Mouse (Mus musculus): ENCODE measurements at regions not wholly inside any gene's neighbourhood (a gene's known extent, or its start where the extent isn't known, plus 50 kb on each side); places are given as distances from the start of the nearest gene placed in this dataset.
"Not testable (repeated sequence)": the region's sequence is repeated elsewhere in the genome, so short reads cannot be mapped to it uniquely, and the experiment has no call there.

GRCm38 (mm10) chr17:16926200-16926599, 137.7 kb upstream of the Zfp960 start:
- Histone ChIP-seq H3K4me1 (ENCODE audit: control insufficient read depth in 2 of 2, insufficient read depth in 2 of 2, low read length in 2 of 2, poor library complexity in 1 of 2) (no peaks in the 10 kb centered on the region), H3K9me3 (ENCODE audit: control insufficient read depth, insufficient read depth, low read depth, low read length) (no peaks in the 10 kb centered on the region), H3K27ac (ENCODE audit: insufficient read depth, low read depth, low read length, poor library complexity, severe bottlenecking) (no peak overlapping the region), H3K36me3 (ENCODE audit: control insufficient read depth, insufficient read depth, low read length, poor library complexity, severe bottlenecking) (no peaks in the 10 kb centered on the region), H3K9ac (ENCODE audit: insufficient read depth, low read depth, low read length, poor library complexity, severe bottlenecking) (no peak overlapping the region), H3K4me3 (ENCODE audit: insufficient read depth in 1 of 2, low read depth in 1 of 2, low read length in 2 of 2, poor library complexity in 1 of 2, severe bottlenecking in 1 of 2) (no peak overlapping the region)
- DNase-seq (ENCODE audit: low read depth, low spot score) = no peak
- in situ Hi-C loops (cut with MboI; ENCODE audit: low sequenced_read_pairs in 2 of 2, unreplicated experiment in 2 of 2) = no loop called here
- no peak for TF ChIP-seq HCFC1 (IDR thresholded peaks at IDR 0.05; ENCODE audit: borderline replicate concordance, insufficient read depth, low read length)

- in situ Hi-C loops (cut with MboI; ENCODE audit: low sequenced_read_pairs in 2 of 2, unreplicated experiment in 2 of 2) = not testable (repeated sequence)
Observed at GRCm38 (mm10) chr17:16951092-16952016, 112.6 kb upstream of the Zfp960 start.

GRCm38 (mm10) chr17:16952146-16952545, 111.8 kb upstream of the Zfp960 start:
- peak overlapping the region; percentile 7 to 89; a peak in 2 of 4 replicates for H3K4me3 ChIP-seq (ENCODE audit: insufficient read depth in 1 of 2, low read depth in 1 of 2, low read length in 2 of 2, poor library complexity in 1 of 2, severe bottlenecking in 1 of 2)
- H3K4me1 ChIP-seq (ENCODE audit: control insufficient read depth in 2 of 2, insufficient read depth in 2 of 2, low read length in 2 of 2, poor library complexity in 1 of 2); DNase-seq (ENCODE audit: low read depth, low spot score); H3K9me3 ChIP-seq (ENCODE audit: control insufficient read depth, insufficient read depth, low read depth, low read length); H3K9ac ChIP-seq (ENCODE audit: insufficient read depth, low read depth, low read length, poor library complexity, severe bottlenecking); H3K27ac ChIP-seq (ENCODE audit: insufficient read depth, low read depth, low read length, poor library complexity, severe bottlenecking); in situ Hi-C loops (cut with MboI; ENCODE audit: low sequenced_read_pairs in 2 of 2, unreplicated experiment in 2 of 2); H3K36me3 ChIP-seq (ENCODE audit: control insufficient read depth, insufficient read depth, low read length, poor library complexity, severe bottlenecking): not testable (repeated sequence)

More at GRCm38 (mm10) chr17:16951092-16952016, 112.6 kb upstream of the Zfp960 start:
- H3K9me3 ChIP-seq (ENCODE audit: control insufficient read depth, insufficient read depth, low read depth, low read length); H3K27ac ChIP-seq (ENCODE audit: insufficient read depth, low read depth, low read length, poor library complexity, severe bottlenecking); H3K4me1 ChIP-seq (ENCODE audit: control insufficient read depth in 2 of 2, insufficient read depth in 2 of 2, low read length in 2 of 2, poor library complexity in 1 of 2); H3K36me3 ChIP-seq (ENCODE audit: control insufficient read depth, insufficient read depth, low read length, poor library complexity, severe bottlenecking): not testable (repeated sequence)
- peak overlapping the region; percentile 72 for H3K9ac ChIP-seq (ENCODE audit: insufficient read depth, low read depth, low read length, poor library complexity, severe bottlenecking)
- TF ChIP-seq CHD2 (IDR thresholded peaks at IDR 0.05; ENCODE audit: low read depth, low read length) = peak; percentile 90
- peak overlapping the region; percentile 77 to 89 for H3K4me3 ChIP-seq (ENCODE audit: insufficient read depth in 1 of 2, low read depth in 1 of 2, low read length in 2 of 2, poor library complexity in 1 of 2, severe bottlenecking in 1 of 2)
- peak; percentile 81 for DNase-seq (ENCODE audit: low read depth, low spot score)

GRCm38 (mm10) chr17:16997241-16997640, 66.7 kb upstream of the Zfp960 start:
- peak overlapping the region; percentile 62 to 81 for H3K4me3 ChIP-seq (ENCODE audit: insufficient read depth in 1 of 2, low read depth in 1 of 2, low read length in 2 of 2, poor library complexity in 1 of 2, severe bottlenecking in 1 of 2)
- 0 out of 2 replicates have a peak, but pooled peaks have one; percentile 41 for TF ChIP-seq CHD2 (IDR thresholded peaks at IDR 0.05; ENCODE audit: low read depth, low read length)

GRCm38 (mm10) chr17:17004632-17005265, 59.2 kb upstream of the Zfp960 start:
- H3K4me1 ChIP-seq (ENCODE audit: control insufficient read depth in 2 of 2, insufficient read depth in 2 of 2, low read length in 2 of 2, poor library complexity in 1 of 2); H3K9me3 ChIP-seq (ENCODE audit: control insufficient read depth, insufficient read depth, low read depth, low read length); H3K36me3 ChIP-seq (ENCODE audit: control insufficient read depth, insufficient read depth, low read length, poor library complexity, severe bottlenecking); in situ Hi-C loops (cut with MboI; ENCODE audit: low sequenced_read_pairs in 2 of 2, unreplicated experiment in 2 of 2): not testable (repeated sequence)
- H3K9ac ChIP-seq (ENCODE audit: insufficient read depth, low read depth, low read length, poor library complexity, severe bottlenecking) = peak overlapping the region; percentile 64
- H3K4me3 ChIP-seq (ENCODE audit: insufficient read depth in 1 of 2, low read depth in 1 of 2, low read length in 2 of 2, poor library complexity in 1 of 2, severe bottlenecking in 1 of 2) = peak overlapping the region; percentile 80 to 82
- peak; percentile 99 for DNase-seq (ENCODE audit: low read depth, low spot score)
- TF ChIP-seq CHD2 (IDR thresholded peaks at IDR 0.05; ENCODE audit: low read depth, low read length) = peak; percentile 94
- 0 out of 2 replicates have a peak overlapping the region, but pooled peaks have one; percentile 6 for H3K27ac ChIP-seq (ENCODE audit: insufficient read depth, low read depth, low read length, poor library complexity, severe bottlenecking)

More at GRCm38 (mm10) chr17:16997241-16997640, 66.7 kb upstream of the Zfp960 start:
- peak; percentile 47 for DNase-seq (ENCODE audit: low read depth, low spot score)
- Histone ChIP-seq H3K27ac (ENCODE audit: insufficient read depth, low read depth, low read length, poor library complexity, severe bottlenecking) (peak overlapping the region; percentile 56), H3K9ac (ENCODE audit: insufficient read depth, low read depth, low read length, poor library complexity, severe bottlenecking) (peak overlapping the region; percentile 84)
- not testable (repeated sequence) for H3K36me3 ChIP-seq (ENCODE audit: control insufficient read depth, insufficient read depth, low read length, poor library complexity, severe bottlenecking); H3K4me1 ChIP-seq (ENCODE audit: control insufficient read depth in 2 of 2, insufficient read depth in 2 of 2, low read length in 2 of 2, poor library complexity in 1 of 2); H3K9me3 ChIP-seq (ENCODE audit: control insufficient read depth, insufficient read depth, low read depth, low read length)
- in situ Hi-C loops (cut with MboI; ENCODE audit: low sequenced_read_pairs in 2 of 2, unreplicated experiment in 2 of 2) = loop anchor here in 1 of 2 experiments (5.0 kb wide), 1 partner anchor 225 kb away; no protein-coding TSS in a partner anchor

- in situ Hi-C loops (cut with MboI; ENCODE audit: low sequenced_read_pairs in 2 of 2, unreplicated experiment in 2 of 2) = not testable (repeated sequence)
- DNase-seq (ENCODE audit: low read depth, low spot score) = peak; percentile 42
- 0 out of 2 replicates have a peak overlapping the region, but pooled peaks have one; percentile 6 for H3K27ac ChIP-seq (ENCODE audit: insufficient read depth, low read depth, low read length, poor library complexity, severe bottlenecking)
Observed at GRCm38 (mm10) chr17:17005267-17005666, 58.6 kb upstream of the Zfp960 start.

More at GRCm38 (mm10) chr17:17005267-17005666, 58.6 kb upstream of the Zfp960 start:
- peak overlapping the region; percentile 59 for H3K9ac ChIP-seq (ENCODE audit: insufficient read depth, low read depth, low read length, poor library complexity, severe bottlenecking)
- H3K36me3 ChIP-seq (ENCODE audit: control insufficient read depth, insufficient read depth, low read length, poor library complexity, severe bottlenecking); H3K4me1 ChIP-seq (ENCODE audit: control insufficient read depth in 2 of 2, insufficient read depth in 2 of 2, low read length in 2 of 2, poor library complexity in 1 of 2); H3K9me3 ChIP-seq (ENCODE audit: control insufficient read depth, insufficient read depth, low read depth, low read length): not testable (repeated sequence)
- H3K4me3 ChIP-seq (ENCODE audit: insufficient read depth in 1 of 2, low read depth in 1 of 2, low read length in 2 of 2, poor library complexity in 1 of 2, severe bottlenecking in 1 of 2) = peak overlapping the region; percentile 73 to 80

Measured in ES-E14 (cell line).